Mouse (Mus musculus) left cerebral cortex, postnatal 10 days (tissue): ENCODE results near the gene Opa1. TPM values are rescaled to one million over a fixed set of nuclear protein-coding genes. Genes with fewer than 3 reads are reported as not detected.

Experiments
- DNase-seq, 2 experiments: peaks; one replicate each; pipeline ENCODE4 v3.0.0; 2021 to 2022; ENCODE audit warnings: low spot score in 2 of 2, mixed read lengths in 1 of 2; ENCODE audit errors: extremely low spot score in 1 of 2
- intact Hi-C: fragments of 180-260 bp; cut with DNase I; formaldehyde crosslinking; loops from one replicate; pipeline ENCODE4 v1.15.1; 2025
- total RNA-seq, 2 experiments: library from RNA; stranded (reverse); gene quantifications; 2 replicates each; pipeline ENCODE4 v1.2.3; 2021

The Opa1 gene
- 100 to 1,000 TPM; 115 to 119 TPM for total RNA-seq

DNA sequence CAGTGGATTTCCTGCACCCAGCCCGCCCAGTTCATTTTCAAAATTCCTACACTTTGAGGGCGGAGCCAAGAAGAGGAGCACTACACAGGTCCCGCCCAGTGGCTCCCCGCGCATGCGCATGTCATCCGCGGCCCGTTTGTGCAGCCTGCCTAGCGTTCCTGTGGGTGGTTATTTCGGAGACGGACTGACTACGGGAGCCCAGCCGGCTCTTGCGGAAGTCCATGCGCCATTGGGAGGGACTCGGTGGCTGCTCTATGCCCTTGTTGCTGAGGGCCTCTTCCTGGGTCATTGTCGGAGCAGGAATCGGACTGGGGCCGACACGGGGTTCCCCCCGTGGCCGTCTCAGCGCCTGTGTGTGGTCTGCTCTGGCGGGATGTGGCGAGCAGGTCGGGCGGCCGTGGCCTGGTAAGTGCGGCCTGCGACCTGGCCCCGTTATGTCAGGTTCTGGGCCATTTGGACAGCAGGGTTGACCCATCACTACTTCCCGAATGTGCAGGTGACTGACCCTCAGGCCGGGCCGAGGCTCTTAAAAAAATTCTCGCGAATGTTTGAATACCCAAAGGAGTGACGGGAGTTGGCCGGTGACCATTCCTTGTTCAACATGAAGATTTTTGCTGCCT is at the start of gene Opa1:
Gene Opa1 (plus strand): TSS at position 168 of the 620 bp plus-strand sequence.
- intact Hi-C loops = loop anchor here (5.0 kb wide), 1 partner anchor 742 kb away; no protein-coding TSS in a partner anchor
- DNase-seq = peak; percentile 97

DNA sequence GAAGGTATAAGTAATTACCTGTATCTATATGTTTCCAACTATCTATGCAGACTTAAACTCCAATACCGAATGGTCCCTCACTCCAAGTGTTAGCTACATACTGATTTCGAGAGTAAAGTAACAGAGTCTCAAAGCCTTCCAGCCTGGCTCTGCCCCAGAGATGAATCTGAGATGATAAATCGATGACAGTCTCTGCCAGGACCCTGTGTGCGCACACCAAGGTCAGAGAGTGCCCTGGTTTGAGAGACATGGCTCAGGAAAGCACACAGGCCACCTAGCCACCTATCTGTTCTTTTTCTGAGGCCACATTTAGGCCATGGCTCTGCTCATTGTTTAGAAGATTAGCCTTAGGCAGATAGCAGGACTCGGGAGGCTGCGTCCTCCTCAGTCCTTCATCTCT is 45.5 kb upstream of the Opa1 start:
- intact Hi-C loops = no loop called here

DNA sequence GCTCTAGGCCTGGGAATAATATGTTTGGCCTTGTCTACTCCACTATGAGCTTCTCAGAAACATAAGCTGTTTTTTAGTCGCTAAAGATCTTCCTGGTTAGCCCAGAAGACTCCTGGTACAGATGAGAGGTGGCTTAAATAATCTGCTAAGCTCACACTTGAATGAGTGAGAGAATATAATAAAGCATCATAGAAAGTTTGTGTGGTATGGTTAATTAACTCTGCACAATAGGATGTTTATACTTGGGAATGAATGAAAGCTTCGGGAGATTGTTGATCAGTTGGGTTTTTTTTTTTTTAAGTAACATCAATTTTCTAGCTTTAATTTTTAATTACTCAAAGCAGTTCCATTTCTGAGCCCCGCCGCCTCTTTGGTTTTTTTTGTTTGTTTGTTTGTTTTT is 43.3 kb upstream of the Opa1 start:
- no peak for DNase-seq
- intact Hi-C loops = no loop called here

More for the DNA sequence above, 45.5 kb upstream of the Opa1 start:
- DNase-seq = no peak

DNA sequence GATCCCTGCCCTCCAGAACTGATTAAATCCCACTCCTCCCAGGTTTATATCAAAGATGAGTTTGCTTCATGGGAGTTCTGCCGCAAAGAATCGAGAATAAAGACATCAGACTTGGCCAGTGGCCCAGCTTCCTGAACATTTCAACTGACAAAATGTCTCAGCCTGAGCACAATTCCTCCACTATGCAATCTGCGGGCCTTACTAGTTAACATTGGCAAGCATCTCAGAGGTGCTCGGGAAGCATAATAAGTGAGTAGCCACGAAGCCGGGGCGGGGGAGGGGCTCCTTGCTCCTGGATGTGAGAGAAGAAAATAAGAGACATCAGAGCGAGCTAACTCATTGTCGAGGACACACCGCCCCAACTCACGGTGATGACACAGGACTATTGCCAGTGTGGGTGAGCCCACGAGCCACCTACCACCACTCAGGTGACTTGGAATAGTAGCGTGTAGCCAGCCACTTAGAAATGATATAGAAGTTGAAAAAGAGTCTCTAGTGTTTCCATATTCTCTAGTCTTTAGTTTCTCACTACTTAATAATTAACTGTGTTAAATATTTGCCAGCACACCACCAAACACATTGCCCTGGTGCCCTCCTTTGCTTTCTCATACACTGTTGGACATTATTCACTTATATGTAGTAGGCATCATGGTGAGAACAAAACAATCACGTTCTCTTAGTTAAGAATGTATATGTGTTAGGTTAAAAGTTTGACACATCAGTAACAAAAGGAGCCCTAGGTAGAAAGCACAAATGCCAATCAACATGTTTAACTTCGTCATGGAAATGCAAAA is 42.5 kb upstream of the Opa1 start:
- intact Hi-C loops = no loop called here
- peak; percentile 55 to 58 for DNase-seq

DNA sequence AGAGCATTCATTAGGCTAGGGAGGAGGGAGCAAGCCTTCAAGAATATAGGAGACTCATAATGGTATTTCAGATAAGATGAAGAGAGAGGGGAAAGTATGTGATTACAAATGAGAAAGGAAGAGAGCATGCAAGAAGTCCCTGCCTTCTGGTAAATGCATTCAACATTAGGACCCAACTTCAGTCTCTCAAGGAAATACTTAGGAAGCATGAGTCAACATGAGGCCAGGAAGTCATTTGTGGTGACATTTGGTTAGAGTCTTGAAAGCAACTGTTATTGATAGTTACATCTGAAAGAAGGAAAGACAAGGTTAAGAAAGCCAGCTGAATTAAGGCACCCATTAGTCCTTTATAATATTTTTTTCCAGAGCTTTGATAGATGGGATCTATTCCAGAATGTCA is 39.2 kb upstream of the Opa1 start:
- intact Hi-C loops = no loop called here
- DNase-seq = no peak

DNA sequence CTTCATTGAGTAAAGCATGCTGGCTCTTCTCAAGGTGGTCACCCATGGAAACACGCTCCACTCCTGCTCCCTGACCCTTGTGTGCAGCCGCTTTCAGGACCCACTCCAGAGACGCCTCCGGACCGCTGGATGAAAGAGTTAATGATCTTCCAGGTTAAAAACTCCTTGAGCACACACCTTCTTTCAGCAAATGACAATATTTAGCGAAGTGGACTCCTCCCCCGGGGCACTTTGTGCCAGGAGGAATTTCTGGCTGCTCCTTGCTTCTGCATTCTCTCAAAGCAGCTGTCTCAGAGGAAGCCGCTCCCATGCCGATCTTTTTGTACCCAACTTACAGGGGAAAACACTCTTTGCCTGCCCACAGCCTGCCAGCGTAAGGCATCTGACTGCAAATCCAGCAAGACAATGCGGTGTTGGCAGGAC is 37.9 kb upstream of the Opa1 start:
- DNase-seq = peak; percentile 7 to 22
- intact Hi-C loops = no loop called here

DNA sequence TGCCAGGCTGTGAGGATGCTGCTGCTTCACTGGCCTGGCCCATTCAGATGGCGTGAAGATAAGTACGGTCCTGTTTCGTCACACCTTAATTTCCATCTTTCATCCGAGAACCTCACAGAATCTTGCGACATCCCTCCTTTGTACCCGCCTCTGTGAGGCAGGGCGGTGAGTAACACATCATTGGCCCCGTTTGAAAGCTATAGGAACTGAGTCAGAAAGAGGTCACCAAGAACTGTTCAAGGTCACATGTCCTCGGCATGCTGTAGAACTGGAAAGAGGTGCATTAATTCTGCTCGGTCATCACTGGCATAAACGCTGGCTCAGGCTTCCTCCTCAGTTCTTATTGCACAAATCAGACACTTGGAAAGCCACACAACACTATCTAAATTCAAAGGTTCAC is 34.3 kb upstream of the Opa1 start, which contains the start of gene Atp13a4:
Gene Atp13a4 (minus strand): TSS at position 36 of the 400 bp plus-strand sequence.
- intact Hi-C loops = no loop called here

DNA sequence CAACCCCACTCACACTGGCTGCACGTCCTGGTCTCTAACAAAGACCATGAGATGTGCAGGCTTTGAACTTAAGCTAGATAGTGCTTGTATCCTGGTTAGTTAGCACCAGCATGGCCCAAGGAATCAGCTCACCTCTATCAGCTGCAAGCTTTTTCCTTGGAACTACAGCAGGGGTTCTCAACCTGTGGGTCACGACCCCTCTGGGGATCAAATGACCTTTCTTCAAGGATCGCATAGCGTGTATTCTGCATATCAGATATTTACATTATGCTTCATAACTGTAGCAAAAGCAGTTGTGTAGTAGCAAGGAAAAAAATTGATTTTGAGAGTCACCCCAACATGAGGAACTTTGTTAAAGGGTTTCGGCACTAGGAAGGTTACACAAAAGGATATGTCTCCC is 19.5 kb upstream of the Opa1 start:
- intact Hi-C loops = loop anchor here (5.0 to 10.0 kb wide), 3 partner anchors 102 to 967 kb away; partner anchors contain the start of gene Mb21d2
- DNase-seq = no peak

More for the DNA sequence above, 34.3 kb upstream of the Opa1 start, which contains the start of gene Atp13a4:
- DNase-seq = no peak

DNA sequence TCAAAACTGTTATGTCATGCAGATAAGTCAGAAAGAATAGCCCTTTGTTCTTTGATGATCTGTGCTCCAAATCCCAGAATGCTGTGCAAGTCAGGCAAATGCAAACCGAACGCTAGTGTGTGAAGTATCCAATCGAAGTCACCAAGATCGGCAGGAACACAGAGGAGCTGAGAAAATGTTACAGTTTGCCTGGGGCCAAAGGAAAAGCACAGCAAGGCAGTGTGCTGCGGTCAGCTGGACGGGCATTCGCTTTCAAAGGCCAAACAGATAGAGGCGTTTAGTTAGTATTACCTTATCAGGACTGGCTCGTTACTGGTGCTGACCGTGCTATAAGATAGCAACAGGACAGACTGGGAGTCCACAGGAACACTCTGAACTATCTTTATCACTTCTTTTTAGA is 18.7 kb upstream of the Opa1 start:
- intact Hi-C loops = loop anchor here (5.0 to 10.0 kb wide), 3 partner anchors 103 to 968 kb away; partner anchors contain the start of gene Mb21d2
- DNase-seq = no peak

DNA sequence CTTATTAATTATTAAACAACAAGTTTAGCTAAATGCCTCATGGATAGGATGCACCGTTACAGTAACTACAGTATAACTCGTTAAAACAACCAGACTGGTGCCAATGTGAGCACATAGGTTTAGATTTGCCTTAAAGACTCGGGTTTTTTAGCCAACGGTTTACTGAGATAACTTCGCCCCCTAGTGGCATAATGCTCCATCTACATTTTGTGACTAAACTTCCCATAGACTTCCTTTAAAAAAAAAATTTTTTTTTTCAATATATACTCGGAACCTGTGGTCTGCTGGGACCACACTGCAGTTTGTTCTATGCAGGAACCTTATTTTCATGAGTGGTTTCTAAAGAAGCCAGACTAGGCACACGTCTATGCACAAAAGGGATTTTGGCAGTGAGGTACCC is 18.3 kb upstream of the Opa1 start:
- DNase-seq = peak; percentile 42 to 77
- intact Hi-C loops = loop anchor here (1.0 to 10.0 kb wide), 4 partner anchors 104 to 969 kb away; partner anchors contain the start of gene Mb21d2

DNA sequence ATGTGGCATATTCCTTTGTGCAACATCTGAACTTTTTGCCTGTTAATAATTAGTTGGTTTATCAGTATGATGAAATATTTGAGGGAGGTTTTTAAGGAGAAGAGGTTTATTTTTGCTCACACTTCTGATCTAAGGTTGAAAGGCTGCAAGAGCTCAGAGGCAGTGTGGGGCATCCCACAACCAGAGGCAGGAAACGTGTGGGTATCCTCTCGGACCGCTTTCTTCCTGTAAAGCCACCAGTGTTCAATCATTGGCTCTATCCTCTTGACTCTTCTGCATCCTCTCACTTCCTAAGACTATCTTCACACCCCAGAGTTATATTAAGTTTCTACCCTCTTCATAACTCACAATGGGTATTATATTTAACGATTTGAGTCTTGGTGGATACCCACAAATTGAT is 5.1 kb upstream of the Opa1 start:
- DNase-seq = no peak
- intact Hi-C loops = no loop called here

DNA sequence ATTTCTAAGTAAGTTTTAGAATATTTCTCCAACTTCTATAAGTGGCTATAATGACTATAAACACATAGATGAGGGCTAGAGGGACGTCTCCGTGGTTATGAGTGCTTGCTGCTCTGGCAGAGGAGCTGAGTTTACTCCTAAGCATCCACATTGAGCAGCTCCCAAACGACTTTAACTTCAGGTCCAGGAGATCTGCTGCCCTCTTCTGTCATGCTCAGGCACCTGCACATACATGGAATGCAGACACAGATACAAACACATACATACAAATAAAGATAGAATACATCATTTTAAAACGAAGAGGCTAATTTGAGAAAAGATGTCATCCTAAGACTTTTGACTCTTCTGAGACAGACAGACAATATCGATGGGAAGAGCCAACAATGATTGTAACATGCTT is 3.5 kb upstream of the Opa1 start:
- DNase-seq = no peak
- intact Hi-C loops = loop anchor here (5.0 kb wide), 1 partner anchor 738 kb away; no protein-coding TSS in a partner anchor

DNA sequence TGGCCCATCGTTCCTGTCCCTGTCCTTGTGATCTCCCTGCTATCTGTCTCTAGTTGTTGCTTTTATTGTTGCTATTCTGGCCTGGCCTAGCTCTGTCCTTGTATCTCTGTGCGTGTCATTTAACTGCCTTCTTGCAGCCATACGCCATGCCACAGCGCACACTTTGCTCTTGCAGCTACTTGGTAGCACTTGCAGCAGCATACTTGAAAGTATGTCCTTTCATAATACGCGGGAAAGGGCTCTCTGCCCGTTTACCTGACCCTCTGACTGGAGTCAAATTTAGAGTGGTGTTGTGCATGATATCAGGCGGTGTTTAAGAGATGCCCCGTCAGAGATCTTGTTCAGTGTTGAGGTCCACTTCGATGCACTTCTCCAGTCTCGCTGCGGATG is 648 bp downstream of the Opa1 start:
- intact Hi-C loops = loop anchor here (5.0 kb wide), 1 partner anchor 742 kb away; no protein-coding TSS in a partner anchor
- DNase-seq = no peak

DNA sequence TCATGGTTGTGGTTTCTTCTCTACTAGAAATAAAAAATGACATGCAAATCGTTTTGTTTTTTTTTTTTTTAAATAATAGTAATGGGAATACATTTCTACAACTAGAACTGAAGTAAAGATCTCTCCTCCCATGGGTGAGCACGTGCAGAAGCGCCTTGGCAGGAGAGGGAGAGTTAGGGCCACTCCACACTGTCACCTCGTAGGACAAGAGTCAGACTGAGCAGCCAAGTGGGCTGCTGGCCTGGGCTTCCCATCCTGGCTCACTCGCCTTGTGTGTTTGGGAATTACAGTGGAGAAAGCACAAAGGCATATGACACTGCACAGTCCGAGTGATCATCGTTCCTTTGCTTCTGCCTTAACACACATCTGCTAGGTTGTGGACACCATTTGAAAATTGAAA is 13.0 kb downstream of the Opa1 start:
- intact Hi-C loops = no loop called here
- no peak for DNase-seq

DNA sequence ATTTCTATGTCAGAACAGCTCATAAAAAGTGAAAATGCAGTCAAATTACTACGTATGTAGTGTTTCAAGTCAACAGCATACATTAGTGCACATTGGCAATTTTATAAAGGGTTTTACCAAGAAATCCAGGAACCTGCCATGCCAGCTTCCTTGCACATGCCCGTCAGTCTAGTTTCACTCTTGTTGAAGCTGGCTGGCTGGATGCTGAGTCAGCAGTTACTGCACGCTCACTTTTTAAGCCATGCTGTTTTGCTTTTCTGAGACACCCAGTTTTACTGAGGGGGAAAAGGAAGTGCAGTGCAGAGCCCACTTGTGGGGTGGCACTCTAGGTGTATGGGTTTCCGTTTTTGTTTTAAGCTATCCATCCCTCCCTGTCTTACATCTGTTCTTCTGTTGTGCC is 18.0 kb downstream of the Opa1 start:
- peak in 1 of 2 experiments; percentile 24 for DNase-seq
- intact Hi-C loops = no loop called here

DNA sequence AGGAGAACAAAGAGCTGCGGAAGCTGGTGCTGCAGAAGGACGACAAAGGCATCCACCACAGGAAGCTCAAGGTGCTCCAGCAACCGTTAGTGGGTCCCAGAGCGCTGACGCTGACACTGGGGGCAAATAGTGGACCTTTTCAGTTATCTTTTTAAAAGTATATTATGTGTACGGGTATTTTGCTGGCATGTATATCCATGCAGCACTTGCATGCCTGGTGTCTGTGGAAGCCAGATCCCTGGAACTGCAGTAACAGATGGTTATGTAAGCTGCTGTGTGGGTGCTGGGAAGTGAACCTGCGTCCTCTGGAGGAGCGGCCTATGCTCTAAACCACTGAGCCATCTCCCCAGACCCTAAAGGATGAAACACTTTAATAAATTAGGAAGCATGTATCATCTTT is 26.4 kb downstream of the Opa1 start:
- intact Hi-C loops = no loop called here
- no peak for DNase-seq

DNA sequence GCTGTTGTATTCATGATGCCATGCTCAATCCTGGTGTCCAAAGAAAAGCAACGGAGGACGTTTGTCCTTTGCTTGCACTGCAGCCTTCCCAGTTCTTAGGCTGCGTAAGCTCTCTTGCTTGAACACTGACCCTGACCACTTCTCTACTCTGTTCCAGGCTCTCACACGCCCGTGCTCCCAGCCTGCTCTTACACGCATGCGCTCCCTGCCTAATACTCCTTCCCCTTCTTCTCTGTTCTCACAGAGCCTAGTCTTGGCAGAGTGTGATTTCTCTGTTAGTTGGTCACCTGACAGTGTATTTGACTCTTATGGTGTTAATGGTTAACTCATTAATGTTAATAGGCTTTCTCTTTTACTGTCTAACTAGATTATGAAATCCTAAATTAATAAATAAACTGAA is 28.0 kb downstream of the Opa1 start:
- intact Hi-C loops = no loop called here
- DNase-seq = no peak

DNA sequence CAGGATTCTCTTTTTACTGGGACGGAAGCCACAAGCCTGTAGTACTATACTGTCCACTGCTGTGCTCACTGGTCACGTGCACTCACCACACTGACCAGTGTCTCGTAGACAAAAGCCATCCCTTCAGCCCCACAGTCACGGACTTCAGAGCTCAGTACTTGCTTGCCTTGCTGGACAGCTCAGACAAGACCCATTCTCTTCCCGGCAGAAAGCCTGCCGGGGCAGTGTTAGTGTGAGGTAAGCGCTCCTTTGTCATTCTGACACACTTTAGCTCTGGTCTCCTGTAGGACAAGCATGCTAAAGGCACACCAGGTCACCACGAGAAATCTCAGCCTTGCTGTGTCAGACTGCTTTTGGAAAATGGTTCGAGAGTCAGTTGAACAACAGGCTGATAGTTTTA is 35.6 kb downstream of the Opa1 start:
- intact Hi-C loops = loop anchor here (10.0 kb wide), 1 partner anchor 720 kb away; no protein-coding TSS in a partner anchor
- no peak for DNase-seq

DNA sequence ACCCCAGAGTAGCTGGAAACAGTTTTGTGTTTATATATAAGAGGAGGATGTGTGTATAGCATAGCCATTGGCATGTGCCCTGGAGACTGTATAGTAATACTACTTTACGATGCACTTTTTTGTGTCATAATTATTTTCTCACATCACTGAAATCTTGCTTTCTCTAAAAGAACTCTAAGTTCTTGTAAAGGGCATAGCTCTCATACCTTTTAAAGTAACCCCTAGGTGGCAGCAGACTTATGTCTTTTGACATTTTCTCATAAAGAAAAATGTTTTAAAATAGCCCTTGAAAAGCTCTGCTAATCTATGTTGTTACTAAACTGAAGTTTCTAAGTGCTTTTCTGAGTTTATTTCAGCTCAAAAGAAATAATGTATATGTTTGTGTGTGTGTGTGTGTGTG is 49.9 kb downstream of the Opa1 start:
- intact Hi-C loops = no loop called here
- DNase-seq = peak in 1 of 2 experiments; percentile 12

DNA sequence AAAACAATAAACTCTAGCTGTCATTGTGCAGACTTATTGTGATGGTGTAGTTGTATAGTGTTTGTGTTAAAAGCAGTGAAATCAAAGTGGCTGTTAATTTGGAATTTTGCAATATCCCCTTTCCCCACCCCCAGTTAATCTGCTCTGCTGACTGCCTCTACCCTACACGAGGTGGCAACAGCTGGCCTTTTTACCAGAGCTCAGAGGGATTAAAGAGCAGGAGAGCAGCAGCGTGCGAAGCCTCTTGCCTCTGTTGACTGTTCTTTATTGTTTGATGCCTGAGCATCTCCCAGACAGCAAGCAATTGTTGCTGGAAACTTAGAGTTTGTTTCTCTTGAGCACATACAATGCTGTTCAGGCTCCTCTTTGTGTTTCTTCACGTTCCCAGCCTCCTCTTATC is 56.6 kb downstream of the Opa1 start:
- intact Hi-C loops = loop anchor here (10.0 kb wide), 1 partner anchor 599 kb away; no protein-coding TSS in a partner anchor
- DNase-seq = no peak
